ENCODE assay signal across 8 mouse cellular contexts in genomic region chr11:118740001-118740400, GRCm38 (mm10).
A peak's percentile ranks its signal among the peaks of the same experiment; 100 is the strongest.
DNase-seq lines count a peak whose midpoint lies in the region; ATAC-seq and TF ChIP-seq lines count a peak whose summit lies in the region.

No protein-coding gene starts in this region.

- no peaks in the 10 kb centered on the region; the same call in 1 of the 2 replicates for H3K27me3 ChIP-seq in thymus, adult 2 months (ENCODE audit: control insufficient read depth, insufficient read depth, low read length)
- H3K27me3 ChIP-seq in forebrain, embryonic 16.5 days (replicated peaks; ENCODE audit: control insufficient read depth, insufficient read depth, low read length), result no peaks in the 10 kb centered on the region
- no peaks in the 10 kb centered on the region for H3K27me3 ChIP-seq in hindbrain, embryonic 14.5 days (ENCODE audit: control insufficient read depth, insufficient read depth, low read length)

- intact Hi-C loops in left cerebral cortex, postnatal 4 days (cut with DNase I), result loop anchor here (5.0 kb wide), 2 partner anchors 237 to 313 kb away; partner anchors contain the start of gene C1qtnf1

- ATAC-seq in forebrain, embryonic 16.5 days, result 0 out of 2 replicates have a peak, but pooled peaks have one; percentile 7
- ATAC-seq in hindbrain, embryonic 14.5 days (ENCODE audit: low FRiP score), result no peak

- H3K9ac ChIP-seq in forebrain, embryonic 16.5 days (replicated peaks; ENCODE audit: low read depth, low read length), result no peak overlapping the region
- 0 out of 2 replicates have a peak overlapping the region, but pooled peaks have one; percentile 24 for H3K9ac ChIP-seq in hindbrain, embryonic 14.5 days

- 18% methylated on average over 6 of the region's 6 CpGs for WGBS in thymus, adult 2 months
- 12% methylated on average over 6 of the region's 6 CpGs for WGBS in forebrain, embryonic 16.5 days
- 14% methylated on average over 6 of the region's 6 CpGs for WGBS in hindbrain, embryonic 14.5 days

- H3K27ac ChIP-seq in thymus, adult 2 months (ENCODE audit: control insufficient read depth, insufficient read depth, low read length), result no peak overlapping the region
- no peak overlapping the region for H3K27ac ChIP-seq in forebrain, embryonic 16.5 days (ENCODE audit: low read length)
- H3K27ac ChIP-seq in hindbrain, embryonic 14.5 days, result no peak overlapping the region

- TF ChIP-seq CTCF in thymus, adult 2 months (IDR thresholded peaks at IDR 0.05; ENCODE audit: borderline replicate concordance, control insufficient read depth, extremely low read depth, insufficient read depth, low read length, poor library complexity), result no peak

- peak; percentile 11 for DNase-seq in thymus, postnatal 25 days
- DNase-seq in thymus, adult 2 months, result no peak
- peak; percentile 43 for DNase-seq in c-Kit-positive CD71-negative TER-119-negative erythroid progenitor cells, embryonic 14.5 days (ENCODE audit: low read depth)
- peak; percentile 90 for DNase-seq in hindbrain, embryonic 14.5 days (ENCODE audit: low spot score)
- DNase-seq in left cerebral cortex, postnatal 4 days, result peak; percentile 88
- peak; percentile 47 for DNase-seq in naive thymus-derived CD4-positive, alpha-beta T cell, adult 2 months (ENCODE audit: low read depth)
- peak; percentile 83 for DNase-seq in testis, postnatal 10 days (ENCODE audit: low spot score)

- H3K9me3 ChIP-seq in forebrain, embryonic 16.5 days (ENCODE audit: control insufficient read depth, low read length), result no peaks in the 10 kb centered on the region
- H3K9me3 ChIP-seq in hindbrain, embryonic 14.5 days (ENCODE audit: control insufficient read depth, low read length), result no peaks in the 10 kb centered on the region

- H3K4me2 ChIP-seq in forebrain, embryonic 16.5 days (ENCODE audit: low read length), result no peak overlapping the region
- H3K4me2 ChIP-seq in hindbrain, embryonic 14.5 days (replicated peaks), result no peak overlapping the region

- no peaks in the 10 kb centered on the region for H3K36me3 ChIP-seq in thymus, adult 2 months (ENCODE audit: control insufficient read depth, insufficient read depth, low read length)
- H3K36me3 ChIP-seq in forebrain, embryonic 16.5 days (ENCODE audit: control insufficient read depth, insufficient read depth), result no peaks in the 10 kb centered on the region
- no peaks in the 10 kb centered on the region for H3K36me3 ChIP-seq in hindbrain, embryonic 14.5 days (replicated peaks; ENCODE audit: control insufficient read depth, insufficient read depth)

- H3K4me3 ChIP-seq in thymus, adult 2 months (ENCODE audit: control insufficient read depth, insufficient read depth, low read length), result no peak overlapping the region
- H3K4me3 ChIP-seq in forebrain, embryonic 16.5 days (replicated peaks; ENCODE audit: low read length), result no peak overlapping the region
- H3K4me3 ChIP-seq in hindbrain, embryonic 14.5 days (replicated peaks; ENCODE audit: low read length), result no peak overlapping the region

- TF ChIP-seq POLR2A in thymus, adult 2 months (IDR thresholded peaks at IDR 0.05; ENCODE audit: control insufficient read depth, extremely low read depth, insufficient read depth, low read length, poor library complexity), result no peak

- no peaks in the 10 kb centered on the region for H3K4me1 ChIP-seq in thymus, adult 2 months (replicated peaks; ENCODE audit: control insufficient read depth, insufficient read depth, low read length)
- peaks cover 43% of the 10 kb centered on the region for H3K4me1 ChIP-seq in forebrain, embryonic 16.5 days (replicated peaks; ENCODE audit: control insufficient read depth, insufficient read depth, low read length)
- peaks cover 29% of the 10 kb centered on the region for H3K4me1 ChIP-seq in hindbrain, embryonic 14.5 days (replicated peaks; ENCODE audit: control insufficient read depth, insufficient read depth, low read length)
